Mouse (Mus musculus) hindbrain, embryonic 11.5 days (tissue): ENCODE data around the gene Nppb. TPM values are rescaled to one million over a fixed set of nuclear protein-coding genes. Genes with fewer than 3 reads are reported as not detected.

Experiments
- ATAC-seq: fragments of 200-750 bp; cut with Nextera tagmentation; 2 replicates; pipeline ENCODE4 v1.8.0; 2017; ENCODE audit warnings: mild to moderate bottlenecking, moderate TSS enrichment, moderate library complexity; ENCODE audit not compliant: low FRiP score
- DNase-seq: peaks from one replicate; pipeline ENCODE4 v3.0.0-alpha.2; 2015; ENCODE audit warnings: low spot score
- H3K27ac ChIP-seq: fragments of 300-500 bp; sonication (generic); 2 replicates; pipeline ENCODE4 v1.5.1; 2014; ENCODE audit warnings: mild to moderate bottlenecking, low read depth, low read length
- H3K27me3 ChIP-seq: fragments of 300-500 bp; sonication (generic); 2 replicates; pipeline ENCODE4 v1.6.1; 2014; ENCODE audit warnings: mild to moderate bottlenecking, low read length, moderate library complexity, mixed read lengths; ENCODE audit not compliant: control insufficient read depth, insufficient read depth
- H3K36me3 ChIP-seq: fragments of 300-500 bp; sonication (generic); 2 replicates; pipeline ENCODE4 v1.6.1; 2014; ENCODE audit warnings: mild to moderate bottlenecking, low read length, moderate library complexity, mixed read lengths; ENCODE audit not compliant: control insufficient read depth, insufficient read depth
- H3K4me1 ChIP-seq: fragments of 300-500 bp; sonication (generic); replicated peaks from 2 replicates; pipeline ENCODE4 v1.6.1; 2014; ENCODE audit warnings: low read length, mixed read lengths; ENCODE audit not compliant: control insufficient read depth, insufficient read depth
- H3K4me2 ChIP-seq: fragments of 300-500 bp; sonication (generic); replicated peaks from 2 replicates; pipeline ENCODE4 v1.6.1; 2014; ENCODE audit warnings: mild to moderate bottlenecking, low read depth, low read length
- H3K4me3 ChIP-seq: fragments of 300-500 bp; sonication (generic); 2 replicates; pipeline ENCODE4 v1.5.1; 2014; ENCODE audit warnings: low read depth, low read length
- H3K9ac ChIP-seq: fragments of 300-500 bp; sonication (generic); 2 replicates; pipeline ENCODE4 v1.6.1; 2014; ENCODE audit warnings: low read depth, low read length
- H3K9me3 ChIP-seq: fragments of 300-500 bp; sonication (generic); 2 replicates; pipeline ENCODE4 v1.6.1; 2016; ENCODE audit warnings: low read length; ENCODE audit not compliant: control insufficient read depth
- WGBS: fragments of 180-500 bp; shearing (Covaris S2); extraction: QIAGEN DNeasy Blood & Tissue Kit; methylation state at CpG from one replicate; pipeline ENCODE4 v1.1.7; 2014; 5-methylcytosine and 5-hydroxymethylcytosine counted together
- polyA plus RNA-seq: library from polyadenylated mRNA; unstranded; fragments of >200 nt; fragmentation: Nextera tagmentation; extraction: Ambion mirVana; gene quantifications from 2 replicates; pipeline ENCODE4 v1.2.1, GENCODE M21; 2014

Gene Nppb
- polyA plus RNA-seq, 1 experiment from 2014 or later: 0.23 TPM

GRCm38 (mm10) chr4:148016981-148017380 lies 31.4 kb downstream of the Nppb start:
- no peak overlapping the region for H3K4me2 ChIP-seq
- peaks cover 43% of the 10 kb centered on the region for H3K36me3 ChIP-seq
- H3K27me3 ChIP-seq: no peaks in the 10 kb centered on the region
- ATAC-seq (no peak), DNase-seq (no peak)
- no peak overlapping the region for H3K9ac ChIP-seq
- H3K9me3 ChIP-seq: no peaks in the 10 kb centered on the region
- H3K4me1 ChIP-seq: peaks cover 4% of the 10 kb centered on the region; the same call in 1 of the 2 replicates
- 84% methylated on average over 3 of the region's 3 CpGs for WGBS
- no peak overlapping the region for H3K4me3 ChIP-seq
- H3K27ac ChIP-seq: no peak overlapping the region

- H3K4me2 ChIP-seq: no peak overlapping the region
- peaks cover 4% of the 10 kb centered on the region; the same call in 1 of the 2 replicates for H3K4me1 ChIP-seq
- no peaks in the 10 kb centered on the region for H3K9me3 ChIP-seq
- DNase-seq (no peak), ATAC-seq (peak; percentile 26; the same call in 1 of the 2 replicates)
- H3K27me3 ChIP-seq: no peaks in the 10 kb centered on the region
- 0 out of 2 replicates have a peak overlapping the region, but pooled peaks have one; percentile 58 for H3K27ac ChIP-seq
- WGBS: 67% methylated on average over 2 of the region's 2 CpGs
- H3K4me3 ChIP-seq: no peak overlapping the region
- no peak overlapping the region for H3K9ac ChIP-seq
- H3K36me3 ChIP-seq: peaks cover 38% of the 10 kb centered on the region
Measured at GRCm38 (mm10) chr4:148018410-148018809, 32.8 kb downstream of the Nppb start.

GRCm38 (mm10) chr4:148024003-148024402 lies 38.4 kb downstream of the Nppb start:
- ATAC-seq: no peak
- Histone ChIP-seq H3K27ac (no peak overlapping the region), H3K4me2 (no peak overlapping the region), H3K9me3 (no peaks in the 10 kb centered on the region), H3K9ac (no peak overlapping the region), H3K4me1 (peaks cover 3% of the 10 kb centered on the region; the same call in 1 of the 2 replicates), H3K4me3 (no peak overlapping the region), H3K36me3 (peaks cover 23% of the 10 kb centered on the region; the same call in 1 of the 2 replicates), H3K27me3 (no peaks in the 10 kb centered on the region)
- 91% methylated on average over 3 of the region's 3 CpGs for WGBS
- DNase-seq: no peak

GRCm38 (mm10) chr4:148029297-148029696 lies 43.7 kb downstream of the Nppb start:
- no peak for ATAC-seq
- WGBS: 96% methylated on average over 7 of the region's 7 CpGs
- Histone ChIP-seq H3K36me3 (peaks cover 13% of the 10 kb centered on the region; the same call in 1 of the 2 replicates), H3K4me1 (no peaks in the 10 kb centered on the region), H3K9ac (no peak overlapping the region), H3K9me3 (no peaks in the 10 kb centered on the region), H3K27ac (no peak overlapping the region), H3K27me3 (no peaks in the 10 kb centered on the region), H3K4me2 (no peak overlapping the region), H3K4me3 (no peak overlapping the region)
- no peak for DNase-seq

GRCm38 (mm10) chr4:148030506-148030905 lies 44.9 kb downstream of the Nppb start:
- no peaks in the 10 kb centered on the region for H3K27me3 ChIP-seq
- DNase-seq (no peak), ATAC-seq (no peak)
- no peak overlapping the region for H3K9ac ChIP-seq
- H3K36me3 ChIP-seq: peaks cover 10% of the 10 kb centered on the region; the same call in 1 of the 2 replicates
- H3K4me2 ChIP-seq: no peak overlapping the region
- H3K27ac ChIP-seq: no peak overlapping the region
- no peaks in the 10 kb centered on the region for H3K4me1 ChIP-seq
- no peak overlapping the region for H3K4me3 ChIP-seq
- WGBS: 90% methylated on average over 5 of the region's 5 CpGs
- no peaks in the 10 kb centered on the region for H3K9me3 ChIP-seq

GRCm38 (mm10) chr4:148033858-148034410 lies 48.3 kb downstream of the Nppb start:
- peaks cover 7% of the 10 kb centered on the region; the same call in 1 of the 2 replicates for H3K36me3 ChIP-seq
- WGBS: 67% methylated on average over 7 of the region's 7 CpGs
- H3K9ac ChIP-seq: no peak overlapping the region

GRCm38 (mm10) chr4:148035440-148035839 lies 49.9 kb downstream of the Nppb start:
- Histone ChIP-seq H3K27ac (no peak overlapping the region), H3K27me3 (no peaks in the 10 kb centered on the region), H3K4me2 (no peak overlapping the region), H3K4me1 (peaks cover 10% of the 10 kb centered on the region), H3K36me3 (peaks cover 7% of the 10 kb centered on the region; the same call in 1 of the 2 replicates), H3K9me3 (no peaks in the 10 kb centered on the region), H3K9ac (no peak overlapping the region), H3K4me3 (no peak overlapping the region)
- no peak for DNase-seq
- 86% methylated on average over 3 of the region's 3 CpGs for WGBS
- ATAC-seq: no peak

More at GRCm38 (mm10) chr4:148033858-148034410, 48.3 kb downstream of the Nppb start:
- DNase-seq (no peak), ATAC-seq (no peak)
- H3K27me3 ChIP-seq: no peaks in the 10 kb centered on the region
- H3K9me3 ChIP-seq: no peaks in the 10 kb centered on the region
- H3K4me2 ChIP-seq: no peak overlapping the region
- peaks cover 4% of the 10 kb centered on the region; the same call in 1 of the 2 replicates for H3K4me1 ChIP-seq
- no peak overlapping the region for H3K27ac ChIP-seq
- no peak overlapping the region for H3K4me3 ChIP-seq

Other genes starting within 250 kb of the Nppb start
- 7.9 and 8.6 TPM in 2 replicates for gene Zfp984, start 176.0 kb upstream of the Nppb start, polyA plus RNA-seq
- gene Zfp933, start 137.4 kb upstream of the Nppb start, polyA plus RNA-seq: 5.5 and 7.3 TPM in 2 replicates
- gene Miip, start 117.0 kb upstream of the Nppb start, polyA plus RNA-seq: 32.9 and 36.7 TPM in 2 replicates
- gene Fv1, start 116.8 kb upstream of the Nppb start, polyA plus RNA-seq: 11.8 and 15.3 TPM in 2 replicates
- gene Mfn2, start 81.1 kb upstream of the Nppb start, polyA plus RNA-seq: 33.2 and 39.0 TPM in 2 replicates
- gene Plod1, start 49.0 kb upstream of the Nppb start, polyA plus RNA-seq: 28.2 and 28.7 TPM in 2 replicates
- 13.6 and 16.7 TPM in 2 replicates for gene 2510039O18Rik, start 44.9 kb upstream of the Nppb start, polyA plus RNA-seq
- gene Nppa, start 14.9 kb downstream of the Nppb start, polyA plus RNA-seq: not detected in 2 replicates
- gene Clcn6, start 53.0 kb downstream of the Nppb start, polyA plus RNA-seq: 21.7 and 26.2 TPM in 2 replicates
- gene Mthfr, start 53.3 kb downstream of the Nppb start, polyA plus RNA-seq: 18.0 and 19.6 TPM in 2 replicates
- 8.8 and 10.9 TPM in 2 replicates for gene Agtrap, start 102.2 kb downstream of the Nppb start, polyA plus RNA-seq
- gene Mad2l2, start 144.6 kb downstream of the Nppb start, polyA plus RNA-seq: 82.5 and 88.2 TPM in 2 replicates
- 12.8 and 13.8 TPM in 2 replicates for gene Draxin, start 144.9 kb downstream of the Nppb start, polyA plus RNA-seq
- 14.6 and 15.5 TPM in 2 replicates for gene Fbxo6, start 166.4 kb downstream of the Nppb start, polyA plus RNA-seq
- 82.2 and 82.5 TPM in 2 replicates for gene Fbxo44, start 174.7 kb downstream of the Nppb start, polyA plus RNA-seq
- 3.0 and 3.2 TPM in 2 replicates for gene Fbxo2, start 174.8 kb downstream of the Nppb start, polyA plus RNA-seq